Mouse (Mus musculus): Measurements from ENCODE around the gene Rmnd5a. TPM values are rescaled to one million over a fixed set of nuclear protein-coding genes. Genes with fewer than 3 reads are reported as not detected.

The Rmnd5a gene
- total and polyA plus RNA-seq, 2 experiments from 2014 or later, result 6.4 to 55.6 TPM

DNA sequence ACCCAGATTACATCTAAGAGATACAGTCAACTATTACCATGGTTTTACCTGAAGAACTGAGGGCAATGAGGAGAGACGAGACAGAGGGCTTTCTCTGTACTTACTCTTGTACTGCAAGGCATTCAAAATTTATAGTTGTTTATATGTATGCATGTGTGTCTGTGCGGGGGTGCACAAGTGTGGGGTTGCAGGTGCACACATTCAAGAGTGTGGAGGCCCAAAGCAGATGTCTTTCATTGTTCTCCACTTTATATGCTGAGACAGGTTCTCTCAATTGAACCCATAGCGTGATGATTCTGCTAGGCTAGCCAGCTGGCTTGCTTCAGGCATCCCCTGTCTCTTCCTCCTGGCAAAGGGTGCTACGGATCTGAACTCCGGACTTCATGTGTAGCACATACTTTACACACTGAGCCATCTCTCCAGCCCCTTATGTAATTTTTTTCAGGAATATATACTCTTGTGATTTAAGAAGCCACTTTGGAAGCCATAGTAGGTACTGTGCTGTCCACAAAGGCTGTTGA is 69.3 kb downstream of the Rmnd5a start:
- Histone ChIP-seq H3K4me2 (ENCODE audit: low read depth) (no peak overlapping the region), H3K4me1 (ENCODE audit: insufficient read depth) (no peaks in the 10 kb centered on the region), H3K9me3 (ENCODE audit: low read length) (no peaks in the 10 kb centered on the region), H3K27ac (ENCODE audit: low read depth, low read length) (no peak overlapping the region), H3K36me3 (ENCODE audit: insufficient read depth) (no peaks in the 10 kb centered on the region), H3K27me3 (ENCODE audit: insufficient read depth, low read length) (no peaks in the 10 kb centered on the region), H3K4me3 (ENCODE audit: low read depth, low read length) (no peak overlapping the region), H3K9ac (no peak overlapping the region)
- 93% methylated on average over 5 of the region's 5 CpGs for WGBS
- DNase-seq (no peak), ATAC-seq (no peak)
- TF ChIP-seq CTCF (IDR thresholded peaks at IDR 0.05; ENCODE audit: low read depth), result no peak

DNA sequence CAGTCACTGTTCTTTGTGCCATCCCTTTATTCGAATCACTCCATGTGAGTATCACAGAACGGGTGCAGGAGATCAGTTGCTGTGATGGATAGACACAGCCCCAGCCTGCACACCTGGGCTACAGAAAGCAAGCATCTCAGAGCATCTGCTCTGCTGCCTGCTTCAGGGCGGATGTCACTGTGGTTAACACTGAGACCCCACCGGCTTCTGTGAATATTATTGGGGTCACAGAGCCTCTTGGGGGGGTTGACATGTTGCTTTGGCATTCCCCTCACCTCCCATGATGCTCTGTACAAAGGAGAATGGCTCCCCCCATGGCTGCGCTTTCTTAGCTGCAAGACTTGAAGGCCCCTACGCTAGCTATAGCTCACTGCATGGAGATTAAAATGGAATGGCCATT is 71.0 kb downstream of the Rmnd5a start:
- ATAC-seq, result no peak
- H3K27ac ChIP-seq (ENCODE audit: low read depth, low read length), result no peak overlapping the region
- no peaks in the 10 kb centered on the region for H3K27me3 ChIP-seq (ENCODE audit: insufficient read depth, low read length)
- H3K4me1 ChIP-seq (ENCODE audit: insufficient read depth), result no peaks in the 10 kb centered on the region
- no peak for TF ChIP-seq CTCF (IDR thresholded peaks at IDR 0.05; ENCODE audit: low read depth)
- H3K36me3 ChIP-seq (ENCODE audit: insufficient read depth), result no peaks in the 10 kb centered on the region
- no peak overlapping the region for H3K4me2 ChIP-seq (ENCODE audit: low read depth)
- H3K9ac ChIP-seq, result no peak overlapping the region
- no peak overlapping the region for H3K4me3 ChIP-seq (ENCODE audit: low read depth, low read length)
- WGBS, result 94% methylated on average over 6 of the region's 6 CpGs
- no peak for DNase-seq
- no peaks in the 10 kb centered on the region for H3K9me3 ChIP-seq (ENCODE audit: low read length)

DNA sequence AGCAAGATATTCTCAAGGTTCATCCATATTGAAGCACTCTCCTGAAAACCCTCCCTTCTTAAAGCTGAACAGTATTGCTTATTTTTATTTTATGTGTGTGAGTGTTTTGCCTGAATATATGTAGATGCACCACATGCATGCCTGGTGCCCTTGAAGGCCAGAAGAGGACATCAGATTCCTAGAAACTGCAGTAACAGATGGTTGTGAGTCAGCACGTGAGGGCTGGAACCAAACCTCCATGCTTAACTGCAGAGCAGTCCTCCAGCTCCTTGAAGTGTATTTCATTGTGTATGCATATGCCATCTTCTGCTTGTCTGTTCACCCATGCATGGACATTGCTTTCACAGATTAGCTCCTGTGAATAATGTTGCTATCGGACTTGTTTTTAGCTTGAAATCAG is 76.4 kb downstream of the Rmnd5a start:
- no peak overlapping the region for H3K27ac ChIP-seq (ENCODE audit: low read depth, low read length)
- ATAC-seq, result no peak
- no peaks in the 10 kb centered on the region for H3K36me3 ChIP-seq (ENCODE audit: insufficient read depth)
- no peak for TF ChIP-seq CTCF (IDR thresholded peaks at IDR 0.05; ENCODE audit: low read depth)
- no peak overlapping the region for H3K4me2 ChIP-seq (ENCODE audit: low read depth)
- no peaks in the 10 kb centered on the region for H3K27me3 ChIP-seq (ENCODE audit: insufficient read depth, low read length)
- H3K9me3 ChIP-seq (ENCODE audit: low read length), result no peaks in the 10 kb centered on the region
- H3K4me3 ChIP-seq (ENCODE audit: low read depth, low read length), result no peak overlapping the region
- DNase-seq, result no peak
- 61% methylated on average over 2 of the region's 2 CpGs for WGBS
- H3K4me1 ChIP-seq (ENCODE audit: insufficient read depth), result no peaks in the 10 kb centered on the region
- H3K9ac ChIP-seq, result no peak overlapping the region

DNA sequence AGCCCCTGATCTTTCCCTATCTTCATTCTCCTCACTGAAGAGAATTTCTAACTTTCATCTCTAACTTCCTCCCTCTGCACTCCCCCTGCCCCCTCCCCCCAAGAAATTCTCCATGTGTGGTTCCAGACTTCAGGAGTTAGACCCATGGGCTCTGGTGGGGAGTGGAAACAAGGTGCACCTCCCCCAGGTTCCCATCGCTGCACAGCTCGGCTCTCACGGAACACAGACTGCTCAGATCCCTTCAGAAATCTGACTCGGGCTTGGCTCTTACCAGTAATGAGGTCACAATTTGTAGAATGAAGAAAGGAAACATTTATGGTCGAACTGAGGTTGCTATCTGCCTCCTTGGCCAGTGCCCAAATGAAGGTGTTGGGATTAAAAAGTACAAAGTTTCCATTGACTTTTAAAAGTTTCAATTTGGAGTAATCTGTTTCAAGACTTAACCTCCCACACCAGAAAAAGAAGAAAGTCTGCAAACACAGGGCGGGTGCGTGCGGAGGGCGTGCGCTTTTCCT is 79.2 kb downstream of the Rmnd5a start:
- Histone ChIP-seq H3K4me2 (ENCODE audit: low read depth) (no peak overlapping the region), H3K27me3 (ENCODE audit: insufficient read depth, low read length) (no peaks in the 10 kb centered on the region), H3K36me3 (ENCODE audit: insufficient read depth) (no peaks in the 10 kb centered on the region), H3K27ac (ENCODE audit: low read depth, low read length) (no peak overlapping the region), H3K9ac (no peak overlapping the region), H3K4me3 (ENCODE audit: low read depth, low read length) (no peak overlapping the region), H3K4me1 (ENCODE audit: insufficient read depth) (no peaks in the 10 kb centered on the region), H3K9me3 (ENCODE audit: low read length) (no peaks in the 10 kb centered on the region)
- no peak for ATAC-seq
- 82% methylated on average over 10 of the region's 10 CpGs for WGBS
- TF ChIP-seq CTCF (IDR thresholded peaks at IDR 0.05; ENCODE audit: low read depth), result no peak
- no peak for DNase-seq

DNA sequence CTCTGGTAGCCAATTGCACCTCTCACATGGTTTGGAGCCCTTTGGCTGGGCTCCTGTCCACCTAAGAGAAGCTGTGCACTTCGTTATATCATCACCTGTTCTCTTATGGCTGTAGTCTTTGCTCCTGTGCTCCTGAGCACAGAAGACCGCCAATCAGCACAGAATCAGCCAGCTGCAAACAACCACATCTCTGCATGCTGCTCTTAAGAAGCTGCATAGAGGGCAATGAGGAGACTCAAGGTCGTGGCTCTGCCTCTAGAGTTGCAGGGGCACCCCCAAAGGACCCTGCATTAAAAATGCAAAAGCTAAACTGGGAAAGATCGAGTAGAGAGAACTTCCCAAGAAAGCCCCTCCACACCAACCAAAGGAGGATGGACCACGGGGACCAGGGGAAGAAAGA is 79.7 kb downstream of the Rmnd5a start:
- no peaks in the 10 kb centered on the region for H3K9me3 ChIP-seq (ENCODE audit: low read length)
- no peak overlapping the region for H3K4me2 ChIP-seq (ENCODE audit: low read depth)
- ATAC-seq (no peak), DNase-seq (no peak)
- no peaks in the 10 kb centered on the region for H3K4me1 ChIP-seq (ENCODE audit: insufficient read depth)
- no peak for TF ChIP-seq CTCF (IDR thresholded peaks at IDR 0.05; ENCODE audit: low read depth)
- H3K4me3 ChIP-seq (ENCODE audit: low read depth, low read length), result no peak overlapping the region
- 62% methylated on average over 5 of the region's 5 CpGs for WGBS
- no peaks in the 10 kb centered on the region for H3K36me3 ChIP-seq (ENCODE audit: insufficient read depth)
- no peak overlapping the region for H3K27ac ChIP-seq (ENCODE audit: low read depth, low read length)
- no peak overlapping the region for H3K9ac ChIP-seq
- no peaks in the 10 kb centered on the region for H3K27me3 ChIP-seq (ENCODE audit: insufficient read depth, low read length)

DNA sequence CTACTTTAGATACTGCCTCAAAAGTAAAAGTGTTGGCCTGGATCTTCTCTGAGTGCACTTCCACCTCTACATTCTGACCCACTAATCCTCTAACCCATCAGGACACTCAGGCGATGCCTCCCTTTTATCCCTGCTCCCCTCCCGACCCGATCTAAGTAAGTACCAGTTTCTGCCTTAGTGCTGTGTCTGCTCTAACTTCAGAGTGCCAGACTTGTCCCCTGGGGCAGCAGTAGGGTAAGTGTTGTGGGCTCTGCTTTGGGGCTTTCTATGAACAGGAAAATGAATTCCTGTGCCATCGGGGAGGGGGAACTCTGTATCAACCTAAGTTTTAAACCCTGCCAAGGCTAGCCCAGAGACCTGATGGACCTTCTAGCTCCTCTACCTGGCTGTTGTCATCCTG is 80.2 kb downstream of the Rmnd5a start:
- no peak for TF ChIP-seq CTCF (IDR thresholded peaks at IDR 0.05; ENCODE audit: low read depth)
- Histone ChIP-seq H3K27me3 (ENCODE audit: insufficient read depth, low read length) (no peaks in the 10 kb centered on the region), H3K4me3 (ENCODE audit: low read depth, low read length) (no peak overlapping the region), H3K4me1 (ENCODE audit: insufficient read depth) (no peaks in the 10 kb centered on the region), H3K4me2 (ENCODE audit: low read depth) (no peak overlapping the region), H3K9ac (no peak overlapping the region), H3K9me3 (ENCODE audit: low read length) (no peaks in the 10 kb centered on the region), H3K36me3 (ENCODE audit: insufficient read depth) (no peaks in the 10 kb centered on the region), H3K27ac (ENCODE audit: low read depth, low read length) (no peak overlapping the region)
- ATAC-seq (no peak), DNase-seq (no peak)
- WGBS, result 84% methylated on average over 4 of the region's 4 CpGs

DNA sequence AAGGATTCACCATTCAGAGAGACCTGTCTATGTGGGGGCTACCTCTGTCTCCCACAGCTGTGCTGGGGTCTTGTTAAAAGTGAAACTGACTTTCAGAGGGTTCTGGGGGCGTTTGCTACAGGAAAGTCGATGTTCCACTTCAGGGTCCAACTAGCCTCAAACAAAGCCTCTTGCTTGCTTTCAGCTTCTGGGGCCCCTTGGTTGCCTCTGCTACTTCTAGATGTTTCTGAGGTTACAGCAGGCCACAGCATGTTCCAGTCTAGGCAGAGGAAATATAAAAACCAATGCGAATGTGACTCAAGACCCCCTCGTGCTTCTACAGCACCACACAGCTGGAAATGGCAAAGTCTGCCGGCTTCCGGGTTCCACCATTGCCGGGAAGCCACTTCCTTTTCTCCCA is 82.9 kb downstream of the Rmnd5a start:
- H3K27ac ChIP-seq (ENCODE audit: low read depth, low read length), result no peak overlapping the region
- no peak overlapping the region for H3K4me2 ChIP-seq (ENCODE audit: low read depth)
- no peak overlapping the region for H3K4me3 ChIP-seq (ENCODE audit: low read depth, low read length)
- DNase-seq, result no peak
- no peaks in the 10 kb centered on the region for H3K36me3 ChIP-seq (ENCODE audit: insufficient read depth)
- 88% methylated on average over 7 of the region's 7 CpGs for WGBS
- no peaks in the 10 kb centered on the region for H3K4me1 ChIP-seq (ENCODE audit: insufficient read depth)
- H3K27me3 ChIP-seq (ENCODE audit: insufficient read depth, low read length), result no peaks in the 10 kb centered on the region
- no peak for ATAC-seq
- no peaks in the 10 kb centered on the region for H3K9me3 ChIP-seq (ENCODE audit: low read length)
- TF ChIP-seq CTCF (IDR thresholded peaks at IDR 0.05; ENCODE audit: low read depth), result no peak
- no peak overlapping the region for H3K9ac ChIP-seq

Measured in forebrain, postnatal 0 days (tissue).